Mouse (Mus musculus) neural tube, embryonic 14.5 days (tissue): ENCODE results near the gene Hcfc2. TPM values are rescaled to one million over a fixed set of nuclear protein-coding genes. Genes with fewer than 3 reads are reported as not detected.

Experiments
- ATAC-seq: fragments of 200-750 bp; cut with Nextera tagmentation; 2 replicates; pipeline ENCODE4 v1.8.0; 2017; ENCODE audit warnings: low read depth, mild to moderate bottlenecking, moderate TSS enrichment, moderate library complexity
- H3K27ac ChIP-seq: fragments of 300-500 bp; sonication (generic); 2 replicates; pipeline ENCODE4 v1.5.1; 2014; ENCODE audit warnings: low read depth, mild to moderate bottlenecking, control low read depth, low read length, moderate library complexity, mixed read lengths
- H3K27me3 ChIP-seq: fragments of 300-500 bp; sonication (generic); 2 replicates; pipeline ENCODE4 v1.6.1; 2014; ENCODE audit warnings: low read length; ENCODE audit not compliant: control insufficient read depth, insufficient read depth
- H3K36me3 ChIP-seq: fragments of 300-500 bp; sonication (generic); 2 replicates; pipeline ENCODE4 v1.6.1; 2014; ENCODE audit warnings: low read length, mixed read lengths; ENCODE audit not compliant: control insufficient read depth, insufficient read depth
- H3K4me1 ChIP-seq: fragments of 300-500 bp; sonication (generic); 2 replicates; pipeline ENCODE4 v1.6.1; 2014; ENCODE audit warnings: low read length; ENCODE audit not compliant: control insufficient read depth, insufficient read depth
- H3K4me2 ChIP-seq: fragments of 300-500 bp; sonication (generic); 2 replicates; pipeline ENCODE4 v1.6.1; 2014; ENCODE audit warnings: mild to moderate bottlenecking, low read depth, low read length, control low read depth
- H3K4me3 ChIP-seq: fragments of 300-500 bp; sonication (generic); 2 replicates; pipeline ENCODE4 v1.5.1; 2014; ENCODE audit warnings: low read depth, low read length, control low read depth, mixed read lengths
- H3K9ac ChIP-seq: fragments of 300-500 bp; sonication (generic); replicated peaks from 2 replicates; pipeline ENCODE4 v1.6.1; 2014; ENCODE audit warnings: low read depth, mild to moderate bottlenecking, control low read depth, low read length, mixed read lengths
- H3K9me3 ChIP-seq: fragments of 300-500 bp; sonication (generic); 2 replicates; pipeline ENCODE4 v1.6.1; 2016; ENCODE audit warnings: low read length; ENCODE audit not compliant: control insufficient read depth
- WGBS: fragments of 180-500 bp; shearing (Covaris S2); extraction: QIAGEN DNeasy Blood & Tissue Kit; methylation state at CpG from one replicate; pipeline ENCODE4 v1.1.7; 2014; 5-methylcytosine and 5-hydroxymethylcytosine counted together
- polyA plus RNA-seq: library from polyadenylated mRNA; unstranded; fragments of >200 nt; fragmentation: Nextera tagmentation; extraction: Ambion mirVana; gene quantifications from 2 replicates; pipeline ENCODE4 v1.2.1, GENCODE M21; 2014

The Hcfc2 gene
- polyA plus RNA-seq, 1 experiment from 2014 or later: 38.2 TPM

DNA sequence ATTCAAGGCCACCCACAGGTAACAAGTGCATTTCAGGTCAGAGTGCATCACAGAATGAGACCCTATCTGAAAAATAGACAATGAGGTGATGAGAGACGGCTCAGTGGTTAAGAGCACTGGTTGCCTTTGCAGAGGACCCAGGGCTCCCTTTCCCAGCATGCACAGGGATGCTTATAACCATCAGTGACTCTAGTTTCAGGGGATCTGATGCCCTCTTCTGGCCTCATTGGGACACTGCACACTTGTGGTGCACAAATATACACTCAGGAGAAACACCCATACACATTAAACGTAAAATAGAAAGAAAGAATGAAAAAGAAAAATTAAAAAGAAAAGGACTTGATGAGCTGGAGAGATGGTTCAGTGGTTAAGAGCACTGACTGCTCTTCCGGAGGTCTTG is 95.8 kb downstream of the Hcfc2 start:
- Histone ChIP-seq H3K27ac (no peak overlapping the region), H3K4me1 (no peaks in the 10 kb centered on the region; the same call in 1 of the 2 replicates), H3K4me3 (no peak overlapping the region), H3K4me2 (no peak overlapping the region), H3K9ac (no peak overlapping the region), H3K36me3 (no peaks in the 10 kb centered on the region), H3K27me3 (no peaks in the 10 kb centered on the region), H3K9me3 (no peaks in the 10 kb centered on the region)
- WGBS: 87% methylated on average over 3 of the region's 3 CpGs
- ATAC-seq: no peak

Other genes with a start within 250 kb of the Hcfc2 start
- gene Gm1553, start 203.5 kb upstream of the Hcfc2 start, polyA plus RNA-seq: not detected in 2 replicates
- 32.8 and 44.8 TPM in 2 replicates for gene 1190007I07Rik, start 72.9 kb upstream of the Hcfc2 start, polyA plus RNA-seq
- gene Tdg, start 66.3 kb upstream of the Hcfc2 start, polyA plus RNA-seq: 157 and 206 TPM in 2 replicates
- gene Glt8d2, start 5.5 kb upstream of the Hcfc2 start, polyA plus RNA-seq: 0.42 and 1.7 TPM in 2 replicates
- gene Nfyb, start 68.0 kb downstream of the Hcfc2 start, polyA plus RNA-seq: 41.2 and 48.2 TPM in 2 replicates
- 110 and 132 TPM in 2 replicates for gene Txnrd1, start 137.8 kb downstream of the Hcfc2 start, polyA plus RNA-seq
- gene Eid3, start 170.5 kb downstream of the Hcfc2 start, polyA plus RNA-seq: 0.81 and 0.88 TPM in 2 replicates